Mouse (Mus musculus) granulocyte monocyte progenitor cell, adult 5-6 weeks (primary cell): ENCODE results near the gene Mzf1. TPM values are rescaled to one million over a fixed set of nuclear protein-coding genes. Genes with fewer than 3 reads are reported as not detected.

Source experiments
- ATAC-seq: replicated peaks from 2 replicates; pipeline ENCODE4 v1.8.0; 2016; ENCODE audit warnings: mild to moderate bottlenecking, moderate TSS enrichment, inconsistent platforms; ENCODE audit not compliant: poor library complexity, severe bottlenecking
- total RNA-seq, 2 experiments: library from RNA; stranded (forward) in 1 of 2; stranded (reverse) in 1 of 2; fragments of 200-712, 200-1000 nt in 1 of 2; fragments of >200 nt in 1 of 2; fragmentation: Nextera tagmentation in 1 of 2; gene quantifications; 2 replicates each; pipeline ENCODE4 v1.2.3; 2014 to 2017

Mzf1 gene
- total RNA-seq, 2 experiments from 2014 or later = 0.43 to 0.57 TPM

GRCm38 (mm10) chr7:13035211-13035855, 19.2 kb downstream of the Mzf1 start:
- no peak for ATAC-seq

- ATAC-seq = peak; percentile 51
Measured at GRCm38 (mm10) chr7:13034148-13034977, 20.2 kb downstream of the Mzf1 start, which contains the start of gene Chmp2a. Gene Chmp2a (minus strand): TSS chr7:13034807.

- no peak for ATAC-seq
Measured at GRCm38 (mm10) chr7:13033451-13034147, 21.0 kb downstream of the Mzf1 start.

GRCm38 (mm10) chr7:13032541-13032940, 22.0 kb downstream of the Mzf1 start:
- no peak for ATAC-seq

GRCm38 (mm10) chr7:13031983-13032382, 22.6 kb downstream of the Mzf1 start:
- no peak for ATAC-seq

- ATAC-seq = no peak
Measured at GRCm38 (mm10) chr7:13031069-13031468, 23.5 kb downstream of the Mzf1 start.

- no peak for ATAC-seq
Measured at GRCm38 (mm10) chr7:13028986-13029385, 25.6 kb downstream of the Mzf1 start.

- no peak for ATAC-seq
Measured at GRCm38 (mm10) chr7:13025511-13026112, 29.0 kb downstream of the Mzf1 start.

- ATAC-seq = peak; percentile 8
Measured at GRCm38 (mm10) chr7:13024805-13025204, 29.8 kb downstream of the Mzf1 start.

- ATAC-seq = peak; percentile 68
Measured at GRCm38 (mm10) chr7:13023928-13024731, 30.4 kb downstream of the Mzf1 start.

- ATAC-seq = peak; percentile 71
Measured at GRCm38 (mm10) chr7:13022773-13023535, 31.6 kb downstream of the Mzf1 start.

- ATAC-seq = no peak
Measured at GRCm38 (mm10) chr7:13015217-13015616, 39.3 kb downstream of the Mzf1 start.

- ATAC-seq = no peak
Measured at GRCm38 (mm10) chr7:13014275-13014839, 40.2 kb downstream of the Mzf1 start.

GRCm38 (mm10) chr7:13013671-13014070, 40.9 kb downstream of the Mzf1 start:
- ATAC-seq = no peak

GRCm38 (mm10) chr7:13010005-13010908, 44.3 kb downstream of the Mzf1 start, which contains the start of gene Zbtb45:
Gene Zbtb45 (minus strand): TSS chr7:13010034.
- ATAC-seq = no peak

GRCm38 (mm10) chr7:13009143-13010004, 45.2 kb downstream of the Mzf1 start:
- peak; percentile 88 for ATAC-seq
